Mouse (Mus musculus) T-helper 1 cell (primary cell): ENCODE results near the gene Mindy3.

Source experiments
- in situ Hi-C: fragments of 300-600 bp; cut with MboI, MseI; formaldehyde crosslinking; loops from one replicate; pipeline ENCODE4 v1.15.1; 2025; ENCODE audit warnings: high pct_unique_total_duplicates

Gene Mindy3

GRCm38 (mm10) chr2:12305064-12305650 is 114.1 kb downstream of the Mindy3 start:
- in situ Hi-C loops = no loop called here

GRCm38 (mm10) chr2:12301431-12302170 is 117.7 kb downstream of the Mindy3 start, which contains the start of gene Itga8:
Gene Itga8, minus strand, starts transcription at chr2:12301922.
- in situ Hi-C loops = no loop called here

- in situ Hi-C loops = no loop called here
Observed at GRCm38 (mm10) chr2:12300449-12301228, 118.6 kb downstream of the Mindy3 start.

- in situ Hi-C loops = loop anchor here (25.0 kb wide), 1 partner anchor 285 kb away; no protein-coding TSS in a partner anchor
Observed at GRCm38 (mm10) chr2:12297287-12297686, 122.0 kb downstream of the Mindy3 start.
